Mouse (Mus musculus) liver, adult 2 months (tissue): ENCODE results near the gene Rspo1. TPM values are rescaled to one million over a fixed set of nuclear protein-coding genes. Genes with fewer than 3 reads are reported as not detected.
"Not testable (repeated sequence)": the region's sequence is repeated elsewhere in the genome, so short reads cannot be mapped to it uniquely, and the experiment has no call there.

Experiments used
- DNase-seq: peaks from one replicate; pipeline ENCODE4 v3.0.0-alpha.2; 2011; ENCODE audit warnings: low read depth, low spot score; ENCODE audit errors: extremely low read depth
- H3K27ac ChIP-seq: fragments of 200-500 bp; replicated peaks from 2 replicates; pipeline ENCODE4 v1.5.1; 2012; ENCODE audit warnings: low read depth, mild to moderate bottlenecking, control low read depth, inconsistent platforms, low read length; ENCODE audit not compliant: insufficient read depth
- H3K27me3 ChIP-seq: fragments of 200-500 bp; 2 replicates; pipeline ENCODE4 v1.6.1; 2012; ENCODE audit warnings: mild to moderate bottlenecking, moderate library complexity, low read length, inconsistent platforms; ENCODE audit not compliant: control insufficient read depth, insufficient read depth
- H3K36me3 ChIP-seq: fragments of 200-500 bp; 2 replicates; pipeline ENCODE4 v1.6.1; 2012; ENCODE audit warnings: low read length, inconsistent platforms; ENCODE audit not compliant: control insufficient read depth, insufficient read depth
- H3K4me1 ChIP-seq: fragments of 200-500 bp; 2 replicates; pipeline ENCODE4 v1.6.1; 2011; ENCODE audit warnings: low read length; ENCODE audit not compliant: control insufficient read depth, insufficient read depth
- H3K4me3 ChIP-seq: fragments of 200-500 bp; 2 replicates; pipeline ENCODE4 v1.5.1; 2011; ENCODE audit warnings: low read depth, mild to moderate bottlenecking, control low read depth, low read length, moderate library complexity; ENCODE audit not compliant: insufficient read depth
- H3K79me2 ChIP-seq: fragments of 200-500 bp; 2 replicates; pipeline ENCODE4 v1.6.1; 2012; ENCODE audit warnings: inconsistent platforms, mild to moderate bottlenecking, low read length, moderate library complexity; ENCODE audit not compliant: control insufficient read depth, insufficient read depth
- H3K9ac ChIP-seq: fragments of 200-500 bp; 2 replicates; pipeline ENCODE4 v1.6.1; 2012; ENCODE audit warnings: low read depth, mild to moderate bottlenecking, control low read depth, inconsistent platforms, low read length
- CTCF ChIP-seq: fragments of 200-500 bp; IDR thresholded peaks from 2 replicates; pipeline ENCODE4 v1.5.1; 2011; ENCODE audit warnings: low read depth, low read length, control low read depth
- POLR2A ChIP-seq: fragments of 200-500 bp; IDR thresholded peaks from 2 replicates; pipeline ENCODE4 v1.6.1; 2011; ENCODE audit warnings: low read length, control low read depth; ENCODE audit not compliant: insufficient read depth; ENCODE audit errors: extremely low read depth
- WGBS: fragments of 180-500 bp; shearing (Covaris S2); methylation state at CpG from one replicate; pipeline ENCODE4 v1.1.7; 2018; 5-methylcytosine and 5-hydroxymethylcytosine counted together
- polyA plus RNA-seq: library from polyadenylated mRNA; depleted of rRNA; stranded (reverse); fragments of >200 nt; gene quantifications from 2 replicates; pipeline ENCODE4 v1.2.3, GENCODE M21; 2012; rRNA removed
- total RNA-seq: library from RNA; depleted of rRNA; stranded (reverse); fragments of >200 nt; gene quantifications from 2 replicates; pipeline ENCODE4 v1.2.3, GENCODE M21; 2014; rRNA removed

Gene Rspo1
- 0.09 TPM in 1 of 2 replicates, not detected in the other for total RNA-seq
- 0.37 and 0.56 TPM in 2 replicates for polyA plus RNA-seq

GRCm38 (mm10) chr4:124985671-124986602, at the start of gene Rspo1:
Gene Rspo1 (plus strand): TSS chr4:124986430.
- TF ChIP-seq CTCF (no peak), POLR2A (no peak)
- Histone ChIP-seq H3K4me3 (peak within 1 kb of the TSS; percentile 4; the same call in 1 of the 2 replicates), H3K79me2 (no peaks in the 10 kb centered on the region), H3K4me1 (no peaks in the 10 kb centered on the region), H3K27me3 (peaks cover 20% of the 10 kb centered on the region), H3K36me3 (no peaks in the 10 kb centered on the region), H3K9ac (no peak within 1 kb of the TSS), H3K27ac (no peak within 1 kb of the TSS)
- WGBS, result 2% methylated on average over 61 of the region's 62 CpGs
- DNase-seq, result no peak

GRCm38 (mm10) chr4:124936613-124937471, 49.4 kb upstream of the Rspo1 start, which contains the start of gene 9930104L06Rik:
Gene 9930104L06Rik (plus strand): TSS chr4:124937048.
- Histone ChIP-seq H3K27ac (no peak within 1 kb of the TSS), H3K4me1 (no peaks in the 10 kb centered on the region), H3K79me2 (no peaks in the 10 kb centered on the region), H3K36me3 (peaks cover 2% of the 10 kb centered on the region; the same call in 1 of the 2 replicates), H3K4me3 (peak within 1 kb of the TSS; percentile 71), H3K27me3 (no peaks in the 10 kb centered on the region), H3K9ac (peak within 1 kb of the TSS; percentile 70)
- peak; percentile 95 for DNase-seq
- 1% methylated on average over 52 of the region's 52 CpGs for WGBS
- TF ChIP-seq POLR2A, result no peak

GRCm38 (mm10) chr4:124939211-124939610, 47.0 kb upstream of the Rspo1 start, which contains the start of gene Cdca8:
Gene Cdca8 (minus strand): TSS chr4:124939311.
- not testable (repeated sequence) for H3K9ac ChIP-seq, H3K4me3 ChIP-seq

GRCm38 (mm10) chr4:124943022-124943421, 43.2 kb upstream of the Rspo1 start:
- Histone ChIP-seq H3K79me2 (no peaks in the 10 kb centered on the region), H3K27ac (no peak overlapping the region), H3K4me1 (no peaks in the 10 kb centered on the region), H3K27me3 (no peaks in the 10 kb centered on the region), H3K4me3 (no peak overlapping the region), H3K9ac (no peak overlapping the region), H3K36me3 (peaks cover 2% of the 10 kb centered on the region; the same call in 1 of the 2 replicates)
- TF ChIP-seq CTCF, result peak; percentile 90
- no peak for TF ChIP-seq POLR2A
- 3% methylated on average over 4 of the region's 4 CpGs for WGBS
- peak; percentile 29 for DNase-seq

More at GRCm38 (mm10) chr4:124939211-124939610, 47.0 kb upstream of the Rspo1 start, which contains the start of gene Cdca8:
- 94% methylated on average over 4 of the region's 4 CpGs for WGBS
- H3K27ac ChIP-seq, H3K36me3 ChIP-seq, H3K4me1 ChIP-seq, H3K27me3 ChIP-seq, DNase-seq, H3K79me2 ChIP-seq: not testable (repeated sequence)

GRCm38 (mm10) chr4:124943781-124944180, 42.4 kb upstream of the Rspo1 start:
- Histone ChIP-seq H3K4me1 (no peaks in the 10 kb centered on the region), H3K36me3 (peaks cover 2% of the 10 kb centered on the region; the same call in 1 of the 2 replicates), H3K9ac (no peak overlapping the region), H3K27ac (no peak overlapping the region), H3K27me3 (no peaks in the 10 kb centered on the region), H3K79me2 (no peaks in the 10 kb centered on the region), H3K4me3 (no peak overlapping the region)
- DNase-seq, result no peak
- 86% methylated on average over 5 of the region's 5 CpGs for WGBS
- TF ChIP-seq POLR2A (no peak), CTCF (no peak)
